ENCODE assay signal across 19 mouse cellular contexts in genomic region chr16:44501783-44502182, GRCm38 (mm10). TPM values are rescaled to one million over a fixed set of nuclear protein-coding genes. Genes with fewer than 3 reads are reported as not detected.
"Had no signal": no experiment of that assay in that cellular context is flagged by ENCODE, and none has a peak within 500 bp of the region (broad histone marks: within the 10 kb centered on the region; RNA-seq: fewer than 3 reads in every experiment).

No protein-coding gene starts in this region.

- H3K27ac ChIP-seq: liver, embryonic 13.5 days; liver, embryonic 15.5 days; midbrain, embryonic 10.5 days; neural tube, embryonic 13.5 days; neural tube, embryonic 15.5 days had no signal

- H3K36me3 ChIP-seq: liver, embryonic 13.5 days; liver, embryonic 15.5 days had no signal

- H3K4me1 ChIP-seq: liver, embryonic 13.5 days; liver, embryonic 15.5 days; midbrain, embryonic 10.5 days had no signal

- H3K9me3 ChIP-seq: liver, embryonic 13.5 days; liver, embryonic 15.5 days; neural tube, embryonic 13.5 days had no signal

- H3K4me3 ChIP-seq: liver, embryonic 13.5 days; liver, embryonic 15.5 days; midbrain, embryonic 10.5 days; myocyte; neural tube, embryonic 13.5 days; neural tube, embryonic 15.5 days had no signal

- H3K27me3 ChIP-seq: liver, embryonic 13.5 days; liver, embryonic 15.5 days; neural tube, embryonic 13.5 days; neural tube, embryonic 15.5 days had no signal

- DNase-seq: liver, embryonic 13.5 days; liver, postnatal 0 days; lung, postnatal 10 days; midbrain, embryonic 14.5 days; retina, postnatal 1 day; right cerebral cortex, adult 18-20 months; right cerebral cortex, postnatal 25 days; right cerebral cortex, postnatal 4 days; spleen, adult 18-20 months; thymus, adult 18-20 months; thymus, postnatal 14 days; thymus, postnatal 36 days had no signal

- H3K4me2 ChIP-seq: liver, embryonic 13.5 days; liver, embryonic 15.5 days; lung, embryonic 14.5 days; neural tube, embryonic 13.5 days; neural tube, embryonic 15.5 days had no signal

- ATAC-seq: liver, postnatal 0 days had no signal

- H3K9ac ChIP-seq: liver, embryonic 13.5 days; liver, embryonic 15.5 days; liver, postnatal 0 days; lung, embryonic 14.5 days; neural tube, embryonic 13.5 days; neural tube, embryonic 15.5 days had no signal

RNA-seq across cellular contexts. Expression of gene Boc, which starts 56.9 kb away (rescaled TPM):
- total RNA-seq: megakaryocyte-erythroid progenitor cell, adult 5-6 weeks had no signal
